Mouse (Mus musculus): Measurements from ENCODE around the gene Tdgf1.

GRCm38 (mm10) chr9:110945926-110946325 lies at the start of gene Tdgf1:
- no peak for TF ChIP-seq CTCF (IDR thresholded peaks at IDR 0.05 in 2 of 3, conservative IDR thresholded peaks at IDR 0.05 in 1 of 3; ENCODE audit: control insufficient read depth in 1 of 3, insufficient read depth in 1 of 3, low read depth in 2 of 3, low read length in 3 of 3, poor library complexity in 1 of 3, severe bottlenecking in 1 of 3)
- TF ChIP-seq POLR2A (IDR thresholded peaks at IDR 0.05; ENCODE audit: control insufficient read depth in 1 of 2, insufficient read depth in 1 of 2, low read depth in 1 of 2, low read length in 2 of 2, poor library complexity in 1 of 2), result no peak
- TF ChIP-seq CHD2 (IDR thresholded peaks at IDR 0.05; ENCODE audit: low read length), result no peak
- no peak for TF ChIP-seq HCFC1 (IDR thresholded peaks at IDR 0.05; ENCODE audit: low read depth, low read length)
- TF ChIP-seq JUND (IDR thresholded peaks at IDR 0.05; ENCODE audit: low read depth, low read length), result no peak

All from MEL (cell line).